Mouse (Mus musculus): ENCODE data around the gene Tbc1d21. TPM values are rescaled to one million over a fixed set of nuclear protein-coding genes. Genes with fewer than 3 reads are reported as not detected.
A peak's percentile ranks its signal among the peaks of the same experiment; 100 is the strongest.

The Tbc1d21 gene
- polyA plus RNA-seq, 1 experiment from 2014 or later, result not detected

DNA sequence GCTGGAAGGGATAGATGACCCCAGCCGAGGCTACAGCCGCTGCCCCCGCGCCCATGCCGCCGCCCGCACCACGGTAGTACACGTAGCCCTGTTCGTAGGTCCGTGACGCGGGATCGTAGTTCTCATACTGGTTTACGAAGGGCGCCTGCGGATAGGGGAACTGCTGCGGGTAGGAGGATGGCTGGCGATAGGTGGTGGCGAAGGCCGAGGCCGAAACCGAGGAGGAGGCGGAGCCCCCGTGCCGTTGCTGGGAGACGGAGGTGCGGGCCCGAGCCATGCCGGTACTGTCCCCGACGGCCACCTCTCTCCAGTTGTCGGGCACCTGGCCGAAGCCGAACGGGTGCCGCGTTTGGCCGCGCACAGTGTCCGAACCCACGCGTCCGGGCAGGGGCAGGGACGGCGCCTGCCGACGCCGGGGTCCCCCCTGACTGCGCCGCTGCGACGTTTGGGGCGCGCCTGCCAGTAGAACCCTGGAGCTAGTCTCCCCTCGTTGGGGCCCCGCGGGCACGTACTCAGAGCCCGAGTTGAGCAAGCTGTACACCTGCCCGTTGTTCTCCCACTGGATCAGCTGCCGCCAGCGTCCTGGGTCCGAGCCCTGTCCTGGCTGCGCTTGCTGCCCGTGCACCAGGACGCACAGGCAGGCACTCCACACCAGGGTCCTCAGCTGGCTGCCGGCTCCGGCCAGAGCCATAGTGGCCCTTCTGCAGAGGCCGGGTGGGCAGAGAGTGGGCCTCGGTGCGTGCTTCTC lies 57.9 kb downstream of the Tbc1d21 start:
- WGBS, result 1% methylated on average over 55 of the region's 72 CpGs
- peaks cover 66% of the 10 kb centered on the region for H3K4me1 ChIP-seq

DNA sequence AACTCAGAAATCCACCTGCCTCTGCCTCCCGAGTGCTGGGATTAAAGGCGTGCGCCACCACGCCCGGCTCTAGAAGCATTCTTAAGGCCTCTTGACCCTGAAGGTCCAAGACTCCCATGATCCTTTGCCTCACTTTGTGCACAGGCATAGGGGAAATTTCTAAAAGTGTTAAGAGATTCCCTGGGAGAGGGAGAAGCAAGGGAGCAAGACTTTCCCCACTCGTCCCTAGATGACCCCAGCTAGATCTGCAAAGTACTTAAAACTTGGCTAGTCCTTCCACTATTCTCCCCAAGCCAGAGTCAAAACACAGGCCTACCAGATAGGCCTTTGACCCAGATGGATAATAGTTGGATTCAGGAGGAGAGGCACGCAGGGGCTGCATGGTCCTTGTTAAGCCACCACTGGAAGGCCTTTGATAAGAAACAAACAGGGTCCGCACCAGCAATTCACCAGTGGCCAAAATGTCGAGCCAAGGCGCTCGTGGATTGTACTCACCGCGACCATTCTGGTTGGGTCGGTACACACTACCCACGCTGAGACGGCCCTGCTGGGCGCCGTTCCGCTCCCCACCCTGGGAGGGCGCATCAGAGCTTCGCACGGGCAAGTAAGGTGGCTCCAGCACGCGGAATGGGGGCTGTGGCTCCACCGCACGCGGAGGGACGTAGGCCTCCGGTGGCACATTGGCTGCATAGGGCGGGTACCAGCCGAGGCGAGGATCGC lies 58.9 kb downstream of the Tbc1d21 start:
- H3K4me2 ChIP-seq, result peak overlapping the region; percentile 82
- H3K36me3 ChIP-seq, result no peaks in the 10 kb centered on the region
- H3K9ac ChIP-seq, result peak overlapping the region; percentile 30; the same call in 1 of the 2 replicates
- no peak for ATAC-seq (ENCODE audit: insufficient read depth, low FRiP score, low read depth)
- no peaks in the 10 kb centered on the region for H3K9me3 ChIP-seq
- H3K27ac ChIP-seq, result no peak overlapping the region
- H3K4me1 ChIP-seq, result peaks cover 66% of the 10 kb centered on the region
- peak overlapping the region; percentile 52 for H3K4me3 ChIP-seq (replicated peaks)
- H3K27me3 ChIP-seq (replicated peaks), result peaks cover 8% of the 10 kb centered on the region
- whole genome bisulfite sequencing, result 64% methylated on average over 33 of the region's 33 CpGs

More for the DNA sequence above, 57.9 kb downstream of the Tbc1d21 start:
- Histone ChIP-seq H3K27ac (peak overlapping the region; percentile 80), H3K9me3 (no peaks in the 10 kb centered on the region), H3K9ac (peak overlapping the region; percentile 30; the same call in 1 of the 2 replicates), H3K27me3 (replicated peaks) (peaks cover 8% of the 10 kb centered on the region), H3K4me2 (peak overlapping the region; percentile 82), H3K36me3 (no peaks in the 10 kb centered on the region), H3K4me3 (replicated peaks) (peak overlapping the region; percentile 52)
- ATAC-seq (ENCODE audit: insufficient read depth, low FRiP score, low read depth), result no peak

DNA sequence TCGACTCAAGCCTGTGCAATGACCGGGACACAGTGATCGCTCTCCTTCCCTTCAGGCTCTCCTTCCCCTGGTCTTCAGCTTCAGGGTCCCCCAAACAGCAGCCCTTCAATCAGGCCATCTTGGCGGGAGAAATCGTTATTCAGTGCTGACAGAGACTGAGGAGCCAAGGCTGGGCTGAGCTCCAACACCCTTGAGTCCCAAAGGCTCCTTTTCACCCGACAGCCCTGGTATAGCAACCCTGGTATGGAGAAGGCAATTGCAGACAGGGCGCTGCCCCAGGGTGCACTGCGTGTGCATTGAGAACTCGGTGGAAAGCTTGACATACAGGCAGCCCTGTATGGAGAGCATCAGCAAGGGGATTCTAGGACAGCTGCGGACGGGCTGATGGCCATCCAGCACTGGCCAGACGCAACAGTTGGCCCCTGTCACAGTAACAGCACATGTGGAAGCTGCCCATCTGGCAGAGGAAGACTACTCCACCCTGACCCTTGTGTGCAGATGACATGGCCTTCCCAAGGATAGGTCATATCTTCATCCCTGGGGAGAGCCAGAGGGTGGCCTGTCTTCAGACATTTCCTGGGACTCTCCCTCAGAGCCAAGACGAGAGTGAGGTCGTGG lies 60.1 kb downstream of the Tbc1d21 start:
- peak overlapping the region; percentile 27 for H3K27ac ChIP-seq
- 62% methylated on average over 14 of the region's 14 CpGs for WGBS
- no peaks in the 10 kb centered on the region for H3K9me3 ChIP-seq
- no peak for ATAC-seq (ENCODE audit: insufficient read depth, low FRiP score, low read depth)
- H3K36me3 ChIP-seq, result no peaks in the 10 kb centered on the region
- peak overlapping the region; percentile 10; the same call in 1 of the 2 replicates for H3K4me3 ChIP-seq (replicated peaks)
- peak overlapping the region; percentile 38 for H3K4me2 ChIP-seq
- H3K27me3 ChIP-seq (replicated peaks), result peaks cover 8% of the 10 kb centered on the region
- no peak overlapping the region for H3K9ac ChIP-seq
- peaks cover 70% of the 10 kb centered on the region for H3K4me1 ChIP-seq

Other genes with a start within 250 kb of the Tbc1d21 start
- 105 and 114 TPM in 2 replicates for gene Islr, start 166.1 kb downstream of the Tbc1d21 start, polyA plus RNA-seq (2015; fragmentation: Nextera tagmentation; extraction: Ambion mirVana)
- gene Islr2, start 166.1 kb downstream of the Tbc1d21 start, polyA plus RNA-seq (2015; fragmentation: Nextera tagmentation; extraction: Ambion mirVana), result 1.5 and 1.7 TPM in 2 replicates
- 15.5 and 19.6 TPM in 2 replicates for gene Pml, start 120.7 kb downstream of the Tbc1d21 start, polyA plus RNA-seq (2015; fragmentation: Nextera tagmentation; extraction: Ambion mirVana)
- 24.1 and 30.0 TPM in 2 replicates for gene Stoml1, start 117.3 kb downstream of the Tbc1d21 start, polyA plus RNA-seq (2015; fragmentation: Nextera tagmentation; extraction: Ambion mirVana)
- gene Loxl1, start 57.3 kb downstream of the Tbc1d21 start, polyA plus RNA-seq (2015; fragmentation: Nextera tagmentation; extraction: Ambion mirVana), result 42.1 and 49.2 TPM in 2 replicates
- gene Insyn1, start 118.1 kb upstream of the Tbc1d21 start, polyA plus RNA-seq (2015; fragmentation: Nextera tagmentation; extraction: Ambion mirVana), result 1.2 and 1.5 TPM in 2 replicates
- 28.7 and 32.5 TPM in 2 replicates for gene Cd276, start 185.0 kb upstream of the Tbc1d21 start, polyA plus RNA-seq (2015; fragmentation: Nextera tagmentation; extraction: Ambion mirVana)
- gene Nptn, start 211.8 kb upstream of the Tbc1d21 start, polyA plus RNA-seq (2015; fragmentation: Nextera tagmentation; extraction: Ambion mirVana), result 134 and 140 TPM in 2 replicates